In the genomic region with DNA sequence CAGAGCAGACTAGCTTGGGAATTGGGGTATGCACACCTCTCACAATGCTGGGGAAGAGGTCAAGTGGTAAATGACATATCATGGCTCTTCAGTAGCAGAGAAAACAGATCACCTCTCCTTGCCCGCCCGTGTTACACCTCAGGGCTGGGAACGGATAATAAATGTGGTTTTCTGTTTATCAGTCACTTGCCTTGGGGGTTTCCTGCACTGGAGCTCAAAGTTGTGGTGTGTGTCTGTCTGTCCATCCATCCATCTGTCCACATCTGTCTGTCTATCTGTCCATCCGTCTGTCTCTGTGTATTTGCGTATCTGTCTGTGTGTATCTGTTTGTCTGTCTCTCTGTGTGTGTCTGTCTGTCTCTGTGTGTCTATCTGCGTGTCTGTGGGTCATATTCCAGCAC, we compare ENCODE assay signal across 21 mouse cellular contexts.
DNase-seq lines count a peak whose midpoint lies in the region; ATAC-seq and TF ChIP-seq lines count a peak whose summit lies in the region.
"Had no signal": no experiment of that assay in that cellular context is flagged by ENCODE, and none has a peak within 500 bp of the region (broad histone marks: within the 10 kb centered on the region; RNA-seq: fewer than 3 reads in every experiment).

No protein-coding gene starts in this region.

- H3K9me3 ChIP-seq in forebrain, embryonic 12.5 days, result no peaks in the 10 kb centered on the region
- H3K9me3 ChIP-seq in forebrain, postnatal 0 days (ENCODE audit: low read length), result no peaks in the 10 kb centered on the region
- H3K9me3 ChIP-seq in hindbrain, embryonic 11.5 days (ENCODE audit: control insufficient read depth, low read length), result no peaks in the 10 kb centered on the region
- no peaks in the 10 kb centered on the region for H3K9me3 ChIP-seq in hindbrain, postnatal 0 days (ENCODE audit: low read length)
- no peaks in the 10 kb centered on the region for H3K9me3 ChIP-seq in neural tube, embryonic 13.5 days
- H3K9me3 ChIP-seq in neural tube, embryonic 15.5 days (replicated peaks), result no peaks in the 10 kb centered on the region
- H3K9me3 ChIP-seq: forebrain, embryonic 15.5 days; heart, embryonic 15.5 days had no signal

- peaks cover 52% of the 10 kb centered on the region for H3K4me1 ChIP-seq in forebrain, embryonic 12.5 days
- H3K4me1 ChIP-seq in forebrain, postnatal 0 days (ENCODE audit: insufficient read depth), result peaks cover 3% of the 10 kb centered on the region; the same call in 1 of the 2 replicates
- peaks cover 21% of the 10 kb centered on the region for H3K4me1 ChIP-seq in hindbrain, embryonic 11.5 days (replicated peaks; ENCODE audit: control insufficient read depth, insufficient read depth, low read length)
- peaks cover 23% of the 10 kb centered on the region for H3K4me1 ChIP-seq in hindbrain, postnatal 0 days (ENCODE audit: insufficient read depth, low read length)
- peaks cover 85% of the 10 kb centered on the region for H3K4me1 ChIP-seq in neural tube, embryonic 13.5 days (replicated peaks)
- H3K4me1 ChIP-seq in neural tube, embryonic 15.5 days, result peaks cover 75% of the 10 kb centered on the region

- TF ChIP-seq CTCF in forebrain, postnatal 0 days (IDR thresholded peaks at IDR 0.05; ENCODE audit: low read depth), result no peak
- TF ChIP-seq CTCF in hindbrain, postnatal 0 days (IDR thresholded peaks at IDR 0.05; ENCODE audit: low read depth), result no peak

- H3K4me2 ChIP-seq in forebrain, embryonic 12.5 days, result no peak overlapping the region
- H3K4me2 ChIP-seq in forebrain, postnatal 0 days (ENCODE audit: low read depth), result no peak overlapping the region
- H3K4me2 ChIP-seq in hindbrain, embryonic 11.5 days (replicated peaks; ENCODE audit: low read depth, low read length), result no peak overlapping the region
- no peak overlapping the region for H3K4me2 ChIP-seq in hindbrain, postnatal 0 days (ENCODE audit: low read depth, low read length)
- no peak overlapping the region for H3K4me2 ChIP-seq in neural tube, embryonic 13.5 days
- no peak overlapping the region for H3K4me2 ChIP-seq in neural tube, embryonic 15.5 days
- H3K4me2 ChIP-seq: forebrain, embryonic 15.5 days; heart, embryonic 11.5 days; heart, embryonic 15.5 days had no signal

- DNase-seq in forebrain, postnatal 0 days, result no peak
- DNase-seq in hindbrain, embryonic 11.5 days (ENCODE audit: low spot score), result no peak
- DNase-seq in hindbrain, postnatal 0 days (ENCODE audit: low spot score), result no peak
- DNase-seq: adrenal gland, postnatal 14 days; cerebellum, adult 18-20 months; cerebellum, adult 9-11 months; cerebellum, postnatal 36 days; gastrocnemius, postnatal 25 days; heart, adult 11 months; heart, postnatal 14 days; kidney, adult 11 months had no signal

- H3K4me3 ChIP-seq in forebrain, embryonic 12.5 days (replicated peaks), result no peak overlapping the region
- no peak overlapping the region for H3K4me3 ChIP-seq in forebrain, postnatal 0 days (ENCODE audit: low read depth, low read length)
- no peak overlapping the region for H3K4me3 ChIP-seq in hindbrain, embryonic 11.5 days (ENCODE audit: low read depth, low read length)
- no peak overlapping the region for H3K4me3 ChIP-seq in hindbrain, postnatal 0 days (ENCODE audit: low read length)
- H3K4me3 ChIP-seq in neural tube, embryonic 13.5 days, result no peak overlapping the region
- H3K4me3 ChIP-seq in neural tube, embryonic 15.5 days (replicated peaks), result no peak overlapping the region
- H3K4me3 ChIP-seq: forebrain, embryonic 15.5 days; heart, embryonic 15.5 days had no signal

- H3K27me3 ChIP-seq in forebrain, embryonic 12.5 days, result 0 out of 2 replicates have a peak, but pooled peaks cover 7% of the 10 kb centered on the region
- H3K27me3 ChIP-seq in forebrain, postnatal 0 days (ENCODE audit: insufficient read depth, low read length), result no peaks in the 10 kb centered on the region
- H3K27me3 ChIP-seq in hindbrain, embryonic 11.5 days (ENCODE audit: control insufficient read depth, insufficient read depth, low read length), result no peaks in the 10 kb centered on the region
- no peaks in the 10 kb centered on the region for H3K27me3 ChIP-seq in hindbrain, postnatal 0 days (ENCODE audit: insufficient read depth, low read length)
- H3K27me3 ChIP-seq in neural tube, embryonic 13.5 days, result no peaks in the 10 kb centered on the region
- no peaks in the 10 kb centered on the region for H3K27me3 ChIP-seq in neural tube, embryonic 15.5 days (replicated peaks)
- H3K27me3 ChIP-seq: forebrain, embryonic 15.5 days; heart, embryonic 15.5 days had no signal

- no peaks in the 10 kb centered on the region for H3K36me3 ChIP-seq in forebrain, embryonic 12.5 days (replicated peaks)
- H3K36me3 ChIP-seq in forebrain, postnatal 0 days (ENCODE audit: insufficient read depth), result no peaks in the 10 kb centered on the region
- no peaks in the 10 kb centered on the region for H3K36me3 ChIP-seq in hindbrain, embryonic 11.5 days (ENCODE audit: control insufficient read depth, insufficient read depth, low read length)
- H3K36me3 ChIP-seq in hindbrain, postnatal 0 days (ENCODE audit: insufficient read depth, low read length), result no peaks in the 10 kb centered on the region
- H3K36me3 ChIP-seq in neural tube, embryonic 13.5 days, result no peaks in the 10 kb centered on the region
- H3K36me3 ChIP-seq in neural tube, embryonic 15.5 days, result no peaks in the 10 kb centered on the region
- H3K36me3 ChIP-seq: forebrain, embryonic 15.5 days; heart, embryonic 15.5 days had no signal

- H3K27ac ChIP-seq in forebrain, embryonic 12.5 days, result 0 out of 2 replicates have a peak overlapping the region, but pooled peaks have one; percentile 70
- no peak overlapping the region for H3K27ac ChIP-seq in forebrain, postnatal 0 days (ENCODE audit: low read depth, low read length)
- peak overlapping the region; percentile 70; the same call in 1 of the 2 replicates for H3K27ac ChIP-seq in hindbrain, embryonic 11.5 days (ENCODE audit: low read depth, low read length)
- H3K27ac ChIP-seq in hindbrain, postnatal 0 days, result no peak overlapping the region
- H3K27ac ChIP-seq in neural tube, embryonic 13.5 days (replicated peaks), result peak overlapping the region; percentile 90
- no peak overlapping the region for H3K27ac ChIP-seq in neural tube, embryonic 15.5 days (replicated peaks)
- H3K27ac ChIP-seq: forebrain, embryonic 15.5 days; heart, embryonic 15.5 days had no signal

- ATAC-seq in forebrain, embryonic 12.5 days (ENCODE audit: low FRiP score), result no peak
- no peak for ATAC-seq in forebrain, postnatal 0 days
- ATAC-seq in hindbrain, embryonic 11.5 days (ENCODE audit: low FRiP score), result no peak
- no peak for ATAC-seq in hindbrain, postnatal 0 days
- no peak for ATAC-seq in neural tube, embryonic 13.5 days (ENCODE audit: low read depth)
- ATAC-seq in neural tube, embryonic 15.5 days (ENCODE audit: low FRiP score), result no peak
- ATAC-seq in megakaryocyte progenitor cell, adult 5-6 weeks (replicated peaks; ENCODE audit: poor library complexity), result peak; percentile 63
- no peak for ATAC-seq in cerebellum, adult (ENCODE audit: insufficient number of reproducible peaks, low FRiP score, low TSS enrichment)
- ATAC-seq: activated CD4-positive, CD25-positive, alpha-beta regulatory T cell, adult 4 months; forebrain, embryonic 15.5 days; inflammation-experienced regulatory T-cells, adult 6 months had no signal

- 92% methylated on average over 6 of the region's 6 CpGs for WGBS in forebrain, embryonic 12.5 days
- WGBS in forebrain, postnatal 0 days, result 94% methylated on average over 6 of the region's 6 CpGs
- 88% methylated on average over 6 of the region's 6 CpGs for WGBS in hindbrain, embryonic 11.5 days
- WGBS in hindbrain, postnatal 0 days, result 95% methylated on average over 6 of the region's 6 CpGs
- 83% methylated on average over 6 of the region's 6 CpGs for WGBS in neural tube, embryonic 13.5 days
- WGBS in neural tube, embryonic 15.5 days, result 84% methylated on average over 6 of the region's 6 CpGs

- no peak overlapping the region for H3K9ac ChIP-seq in forebrain, embryonic 12.5 days
- no peak overlapping the region for H3K9ac ChIP-seq in forebrain, postnatal 0 days
- H3K9ac ChIP-seq in hindbrain, embryonic 11.5 days (ENCODE audit: low read depth, low read length), result no peak overlapping the region
- H3K9ac ChIP-seq in hindbrain, postnatal 0 days (replicated peaks; ENCODE audit: low read length), result no peak overlapping the region
- H3K9ac ChIP-seq in neural tube, embryonic 13.5 days, result 0 out of 2 replicates have a peak overlapping the region, but pooled peaks have one; percentile 17
- no peak overlapping the region for H3K9ac ChIP-seq in neural tube, embryonic 15.5 days (replicated peaks)
- H3K9ac ChIP-seq: forebrain, embryonic 15.5 days; heart, embryonic 15.5 days had no signal

Comparison
In these comparisons a context has a peak if more than half of its experiments do, and no peak if none do; other contexts are left out.
1. H3K27ac ChIP-seq: peak in forebrain, embryonic 12.5 days (single experiment), hindbrain, embryonic 11.5 days (single experiment) and neural tube, embryonic 13.5 days (single experiment); none in forebrain, postnatal 0 days (single experiment), hindbrain, postnatal 0 days (single experiment) and neural tube, embryonic 15.5 days (single experiment).